28 mouse cellular contexts compared by ENCODE assay signal in the genomic region with DNA sequence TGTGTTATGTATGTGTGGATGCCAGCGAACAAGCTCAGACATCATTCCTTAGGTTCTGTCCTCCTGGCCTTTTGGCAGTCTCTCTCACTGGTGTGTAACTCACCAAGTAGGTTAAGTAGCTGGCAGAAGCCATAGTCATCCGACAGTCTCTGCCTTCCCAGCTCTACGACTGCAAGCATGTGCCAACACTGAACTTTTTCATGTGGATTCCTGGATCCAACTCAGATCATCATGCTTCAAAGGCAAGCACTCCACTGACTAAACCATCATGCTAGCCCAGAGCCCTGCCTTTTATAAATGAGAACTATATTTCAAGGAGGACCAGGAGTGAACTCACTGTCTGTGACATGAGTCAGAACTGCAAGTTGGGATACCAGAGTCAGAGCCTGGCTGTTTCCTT. TPM values are rescaled to one million over a fixed set of nuclear protein-coding genes. Genes with fewer than 3 reads are reported as not detected.
"Had no signal": no experiment of that assay in that cellular context is flagged by ENCODE, and none has a peak within 500 bp of the region (broad histone marks: within the 10 kb centered on the region; RNA-seq: fewer than 3 reads in every experiment).

No protein-coding gene starts in this region.

- H3K9me3 ChIP-seq: lung, embryonic 15.5 days; midbrain, embryonic 12.5 days; neural tube, embryonic 13.5 days; neural tube, embryonic 15.5 days had no signal

- H3K4me2 ChIP-seq: lung, embryonic 15.5 days; midbrain, embryonic 12.5 days; neural tube, embryonic 13.5 days; neural tube, embryonic 15.5 days had no signal

- H3K4me3 ChIP-seq: lung, embryonic 15.5 days; midbrain, embryonic 10.5 days; midbrain, embryonic 12.5 days; myocyte; neural tube, embryonic 13.5 days; neural tube, embryonic 15.5 days had no signal

- H3K27me3 ChIP-seq: lung, embryonic 15.5 days; midbrain, embryonic 12.5 days; neural tube, embryonic 13.5 days; neural tube, embryonic 15.5 days had no signal

- H3K4me1 ChIP-seq: midbrain, embryonic 10.5 days; midbrain, embryonic 12.5 days; neural tube, embryonic 13.5 days; neural tube, embryonic 15.5 days had no signal

- ATAC-seq: lung, postnatal 0 days; midbrain, embryonic 16.5 days had no signal

- DNase-seq: lung, adult 2 months; lung, postnatal 14 days; midbrain, embryonic 14.5 days; retina, postnatal 1 day; right cerebral cortex, adult 18-20 months; right cerebral cortex, postnatal 25 days; right cerebral cortex, postnatal 4 days; spleen, adult 18-20 months; thymus, adult 2 months; thymus, postnatal 25 days; thymus, postnatal 4 days had no signal

- H3K27ac ChIP-seq: lung, embryonic 15.5 days; midbrain, embryonic 10.5 days; midbrain, embryonic 12.5 days; neural tube, embryonic 13.5 days; neural tube, embryonic 15.5 days had no signal

- H3K9ac ChIP-seq: lung, embryonic 15.5 days; midbrain, embryonic 12.5 days; neural tube, embryonic 13.5 days; neural tube, embryonic 15.5 days had no signal

- H3K36me3 ChIP-seq: lung, embryonic 15.5 days; midbrain, embryonic 10.5 days; midbrain, embryonic 12.5 days; neural tube, embryonic 13.5 days; neural tube, embryonic 15.5 days had no signal

RNA-seq across cellular contexts. Expression of a gene that starts 16.1 kb away (rescaled TPM):
- total RNA-seq: megakaryocyte, adult 5-6 weeks; megakaryocyte-erythroid progenitor cell, adult 5-6 weeks had no signal
- polyA plus RNA-seq: midbrain, embryonic 10.5 days; midbrain, embryonic 12.5 days; midbrain, embryonic 14.5 days; myocyte; testis, adult 2 months had no signal

RNA-seq across cellular contexts. Expression of a gene that starts 28.0 kb away (rescaled TPM):
- total RNA-seq: megakaryocyte, adult 5-6 weeks; megakaryocyte-erythroid progenitor cell, adult 5-6 weeks had no signal
- polyA plus RNA-seq: midbrain, embryonic 10.5 days; myocyte had no signal

RNA-seq across cellular contexts. Expression of a gene that starts 28.2 kb away (rescaled TPM):
- total RNA-seq: megakaryocyte-erythroid progenitor cell, adult 5-6 weeks had no signal
- polyA plus RNA-seq: testis, adult 2 months had no signal

RNA-seq across cellular contexts. Expression of a gene that starts 35.3 kb away (rescaled TPM):
- total RNA-seq: megakaryocyte, adult 5-6 weeks; megakaryocyte-erythroid progenitor cell, adult 5-6 weeks had no signal
- polyA plus RNA-seq: liver, embryonic 16.5 days; lung, adult 2 months; lung, embryonic 15.5 days; lung, postnatal 0 days; midbrain, embryonic 10.5 days; midbrain, embryonic 12.5 days; midbrain, embryonic 14.5 days; midbrain, embryonic 16.5 days; myocyte; neural tube, embryonic 11.5 days; neural tube, embryonic 13.5 days; neural tube, embryonic 15.5 days; small intestine, adult 2 months; stomach, embryonic 14.5 days; stomach, embryonic 16.5 days; testis, adult 2 months; thymus, adult 2 months; urinary bladder, adult 2 months had no signal

RNA-seq across cellular contexts. Expression of a gene that starts 38.3 kb away (rescaled TPM):
- total RNA-seq: megakaryocyte-erythroid progenitor cell, adult 5-6 weeks had no signal
